Mouse (Mus musculus): ENCODE data around the gene Ids. TPM values are rescaled to one million over a fixed set of nuclear protein-coding genes. Genes with fewer than 3 reads are reported as not detected.

Gene Ids
- total and polyA plus RNA-seq, 2 experiments from 2014 or later: 2.0 to 16.7 TPM

GRCm38 (mm10) chrX:70327656-70328055, 37.2 kb downstream of the Ids start:
- H3K27ac ChIP-seq (ENCODE audit: low read depth): no peak overlapping the region
- H3K9me3 ChIP-seq (replicated peaks; ENCODE audit: control insufficient read depth, low read length): no peaks in the 10 kb centered on the region
- ATAC-seq (ENCODE audit: insufficient read depth, low read depth) (no peak), DNase-seq (ENCODE audit: low spot score) (no peak)
- no peak for TF ChIP-seq EP300 (IDR thresholded peaks at IDR 0.05; ENCODE audit: low read depth)
- H3K4me3 ChIP-seq (ENCODE audit: low read depth, low read length): no peak overlapping the region
- WGBS: 64% methylated on average over 1 of the region's 1 CpGs
- H3K27me3 ChIP-seq (ENCODE audit: control insufficient read depth, insufficient read depth, low read length): no peaks in the 10 kb centered on the region
- no peaks in the 10 kb centered on the region for H3K4me1 ChIP-seq (ENCODE audit: control insufficient read depth, insufficient read depth)
- no peak overlapping the region for H3K4me2 ChIP-seq (ENCODE audit: low read depth, low read length)
- no peaks in the 10 kb centered on the region for H3K36me3 ChIP-seq (replicated peaks; ENCODE audit: control insufficient read depth, insufficient read depth, low read length)
- H3K9ac ChIP-seq (replicated peaks; ENCODE audit: low read depth, low read length): no peak overlapping the region

DNA sequence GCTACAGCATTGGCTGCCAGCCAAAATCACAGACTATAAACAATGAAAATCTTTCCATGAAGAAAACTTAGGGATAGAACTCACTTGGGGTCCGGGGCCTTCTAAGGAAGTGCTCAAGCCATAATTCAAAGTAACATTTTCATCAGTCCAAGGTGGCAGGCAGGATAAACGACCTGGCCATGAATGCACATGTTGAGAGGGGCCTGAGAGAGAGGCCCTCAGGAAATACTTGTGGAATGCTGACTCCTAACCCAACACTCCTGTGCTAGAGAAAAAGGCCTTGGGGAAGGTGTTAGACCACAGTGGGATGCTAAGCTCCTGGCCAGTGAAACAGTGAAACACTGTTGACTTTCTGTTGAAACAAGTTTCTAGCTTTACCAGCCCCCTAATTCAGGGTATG, 45.6 kb downstream of the Ids start:
- Histone ChIP-seq H3K9me3 (replicated peaks; ENCODE audit: control insufficient read depth, low read length) (no peaks in the 10 kb centered on the region), H3K4me1 (ENCODE audit: control insufficient read depth, insufficient read depth) (no peaks in the 10 kb centered on the region), H3K4me3 (ENCODE audit: low read depth, low read length) (no peak overlapping the region), H3K27me3 (ENCODE audit: control insufficient read depth, insufficient read depth, low read length) (no peaks in the 10 kb centered on the region), H3K27ac (ENCODE audit: low read depth) (no peak overlapping the region), H3K9ac (replicated peaks; ENCODE audit: low read depth, low read length) (no peak overlapping the region), H3K36me3 (replicated peaks; ENCODE audit: control insufficient read depth, insufficient read depth, low read length) (no peaks in the 10 kb centered on the region), H3K4me2 (ENCODE audit: low read depth, low read length) (no peak overlapping the region)
- TF ChIP-seq EP300 (IDR thresholded peaks at IDR 0.05; ENCODE audit: low read depth) (no peak), CTCF (IDR thresholded peaks at IDR 0.05; ENCODE audit: low read depth) (no peak)
- ATAC-seq (ENCODE audit: insufficient read depth, low read depth) (no peak), DNase-seq (ENCODE audit: low spot score) (no peak)
- WGBS: 26% methylated on average over 2 of the region's 2 CpGs

GRCm38 (mm10) chrX:70314949-70315641, 49.8 kb downstream of the Ids start:
- H3K4me1 ChIP-seq (ENCODE audit: control insufficient read depth, insufficient read depth): no peaks in the 10 kb centered on the region
- H3K36me3 ChIP-seq (replicated peaks; ENCODE audit: control insufficient read depth, insufficient read depth, low read length): no peaks in the 10 kb centered on the region
- no peak overlapping the region for H3K9ac ChIP-seq (replicated peaks; ENCODE audit: low read depth, low read length)
- H3K27me3 ChIP-seq (ENCODE audit: control insufficient read depth, insufficient read depth, low read length): no peaks in the 10 kb centered on the region
- no peak overlapping the region for H3K4me2 ChIP-seq (ENCODE audit: low read depth, low read length)
- H3K27ac ChIP-seq (ENCODE audit: low read depth): no peak overlapping the region
- no peak overlapping the region for H3K4me3 ChIP-seq (ENCODE audit: low read depth, low read length)
- TF ChIP-seq CTCF (IDR thresholded peaks at IDR 0.05; ENCODE audit: low read depth): no peak
- no peak for TF ChIP-seq EP300 (IDR thresholded peaks at IDR 0.05; ENCODE audit: low read depth)
- ATAC-seq (ENCODE audit: insufficient read depth, low read depth) (no peak), DNase-seq (ENCODE audit: low spot score) (no peak)
- no peaks in the 10 kb centered on the region for H3K9me3 ChIP-seq (replicated peaks; ENCODE audit: control insufficient read depth, low read length)
- WGBS: 67% methylated on average over 3 of the region's 3 CpGs

Other genes with a start within 250 kb of the Ids start
- gene 1110012L19Rik, start 20.8 kb upstream of the Ids start, total RNA-seq (2014; rRNA removed; ENCODE audit: low replicate concordance): 20.4 and 33.7 TPM in 2 replicates
- gene 1110012L19Rik, start 20.8 kb upstream of the Ids start, polyA plus RNA-seq (2015; fragmentation: Nextera tagmentation; extraction: Ambion mirVana): 23.3 and 27.6 TPM in 2 replicates
- 15.2 and 43.5 TPM in 2 replicates for gene Tmem185a, start 112.1 kb upstream of the Ids start, total RNA-seq (2014; rRNA removed; ENCODE audit: low replicate concordance)
- 22.5 and 24.5 TPM in 2 replicates for gene Tmem185a, start 112.1 kb upstream of the Ids start, polyA plus RNA-seq (2015; fragmentation: Nextera tagmentation; extraction: Ambion mirVana)

Measured in heart, postnatal 0 days (tissue).